Mouse (Mus musculus): ENCODE data around the gene Ppp1r14a. TPM values are rescaled to one million over a fixed set of nuclear protein-coding genes. Genes with fewer than 3 reads are reported as not detected.

The Ppp1r14a gene
- total RNA-seq, 2 experiments from 2014 or later, result 2.0 to 3.2 TPM

DNA sequence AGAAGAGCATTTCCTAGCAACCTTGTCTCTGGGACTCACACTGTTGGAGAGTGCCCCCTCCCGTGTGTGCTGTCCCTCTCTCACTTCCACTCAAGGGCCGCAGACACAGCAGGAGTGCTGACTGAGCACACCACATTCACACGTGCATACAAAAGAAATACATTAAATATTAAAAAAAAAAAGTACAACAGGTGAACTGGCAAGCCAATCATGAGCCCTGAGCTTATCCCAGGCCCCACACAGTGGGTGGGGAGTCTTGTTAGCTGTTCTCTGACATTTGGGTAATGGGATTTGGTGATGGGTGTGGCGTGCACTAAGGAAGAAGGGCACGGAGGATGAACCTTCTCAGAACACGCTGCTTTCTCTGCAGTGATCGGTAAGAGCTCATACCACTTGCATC, 13.5 kb downstream of the Ppp1r14a start:
- DNase-seq (ENCODE audit: low spot score in 2 of 2), result no peak

DNA sequence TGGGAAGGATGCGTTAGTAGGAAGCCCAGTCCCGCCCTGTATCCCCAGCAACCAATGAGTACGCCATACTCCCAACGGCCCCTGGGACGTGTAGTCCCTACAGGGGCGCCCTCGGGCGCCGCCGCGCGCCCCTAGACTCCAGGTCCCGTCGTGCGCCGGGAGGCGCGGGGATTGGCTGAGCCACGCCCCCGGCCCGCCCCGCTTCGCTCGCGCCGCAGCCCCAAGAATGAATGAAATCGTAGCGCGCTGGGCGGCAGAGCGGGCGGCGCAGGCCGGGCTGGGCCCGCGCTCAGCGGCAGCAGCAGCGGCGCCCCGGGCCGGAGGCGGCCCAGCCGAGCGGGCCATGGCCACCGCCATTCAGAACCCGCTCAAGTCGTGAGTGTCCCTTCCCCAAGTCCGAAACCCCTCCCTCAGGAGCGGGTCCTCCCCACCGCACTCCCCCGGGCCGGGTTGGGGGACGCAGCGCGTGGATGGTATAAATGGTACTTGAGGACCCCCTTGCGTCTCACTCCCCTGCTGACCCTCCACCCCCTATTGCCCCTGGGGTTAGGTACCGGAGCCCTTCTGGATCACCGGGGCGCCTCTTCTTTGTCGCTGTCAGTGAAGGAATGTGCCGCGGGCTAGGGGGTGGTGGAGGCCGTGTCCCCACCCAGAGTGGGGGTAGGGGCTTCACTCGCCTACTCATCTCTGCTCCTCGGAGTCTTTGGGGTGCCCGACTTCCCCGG, 14.8 kb downstream of the Ppp1r14a start, which contains the start of gene Dpf1:
Gene Dpf1, plus strand, starts transcription at position 214 of the 725 bp plus-strand sequence.
- DNase-seq (ENCODE audit: low spot score in 2 of 2), result peak; percentile 86 to 92

GRCm38 (mm10) chr7:29304463-29305262, 15.6 kb downstream of the Ppp1r14a start:
- peak; percentile 32 to 54 for DNase-seq (ENCODE audit: low spot score in 2 of 2)

DNA sequence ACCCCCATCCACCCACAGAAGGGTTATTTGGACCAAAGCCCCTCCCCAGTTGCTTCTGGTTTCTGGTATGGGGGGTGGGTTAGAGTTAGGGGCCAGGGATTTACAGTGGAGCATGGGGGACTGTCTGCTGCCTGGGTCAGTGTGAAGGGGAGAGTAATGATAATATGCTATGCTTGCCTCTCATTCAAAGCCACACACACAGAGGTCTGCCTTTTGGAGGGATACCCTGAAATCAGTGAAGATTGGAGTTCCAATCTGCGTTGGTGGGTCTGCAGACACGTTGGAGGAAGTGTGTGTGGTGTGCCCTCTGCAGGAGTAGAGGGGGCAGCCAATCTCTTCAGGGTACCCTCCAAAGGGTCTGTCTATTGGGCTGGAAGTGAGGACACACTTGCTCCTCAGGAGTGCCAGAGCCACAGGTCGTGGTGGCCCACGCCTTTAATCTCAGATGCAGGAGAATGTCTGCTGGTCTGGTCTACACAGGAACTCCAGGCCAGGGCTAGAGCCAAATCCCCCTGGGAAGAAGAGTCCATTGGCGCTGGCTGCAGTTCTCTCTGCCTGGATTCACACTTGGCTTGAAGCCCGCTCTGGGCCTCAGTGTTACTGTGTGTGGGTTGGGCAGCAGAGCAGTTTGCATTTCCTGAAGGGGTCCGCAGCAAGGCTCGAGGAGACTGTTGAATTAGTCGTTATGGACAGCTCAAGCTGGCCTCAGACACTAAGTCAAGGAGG, 16.3 kb downstream of the Ppp1r14a start:
- DNase-seq (ENCODE audit: low spot score in 2 of 2), result peak; percentile 30 to 49

- no peak for DNase-seq (ENCODE audit: low spot score in 2 of 2)
Measured at GRCm38 (mm10) chr7:29306108-29306507, 17.0 kb downstream of the Ppp1r14a start.

- DNase-seq (ENCODE audit: low spot score in 2 of 2), result peak; percentile 46 to 68
Measured at GRCm38 (mm10) chr7:29306619-29307018, 17.5 kb downstream of the Ppp1r14a start.

DNA sequence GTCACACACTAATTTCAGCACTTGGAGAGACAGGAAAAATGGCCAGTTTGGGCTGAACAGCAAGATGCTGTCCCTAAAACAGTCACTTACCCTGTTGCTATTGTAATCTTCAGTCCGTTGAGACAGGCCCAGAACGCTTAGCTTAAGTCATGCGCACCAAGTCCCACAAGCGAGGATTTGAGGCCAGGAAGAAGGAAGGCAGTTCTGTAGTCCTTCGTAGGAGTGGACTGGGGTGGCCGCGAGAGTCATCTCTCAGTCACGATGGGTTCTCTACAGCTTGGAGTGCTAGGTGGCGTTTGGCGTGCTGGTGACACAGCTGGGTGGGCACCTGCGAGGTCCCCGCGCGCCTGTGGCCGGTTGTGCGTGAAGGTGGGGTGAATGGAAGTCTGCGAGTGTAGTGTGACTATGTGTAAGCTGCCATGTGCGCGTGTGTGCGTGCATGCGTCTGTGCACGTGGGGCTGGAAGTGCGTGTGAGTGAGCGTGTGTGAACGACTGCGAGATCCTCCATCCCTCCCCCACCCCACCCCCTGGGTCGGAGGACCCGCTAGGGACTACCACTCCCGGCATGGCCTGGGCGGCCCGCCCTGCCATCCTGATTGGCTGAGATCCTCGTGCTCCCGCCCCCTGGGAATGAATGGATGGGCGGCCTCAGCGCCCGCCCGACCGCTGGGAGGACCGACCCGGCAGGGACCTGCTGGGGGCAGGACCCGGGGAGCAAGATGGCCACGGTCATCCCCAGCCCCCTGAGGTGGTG, 18.4 kb downstream of the Ppp1r14a start:
- peak; percentile 96 to 98 for DNase-seq (ENCODE audit: low spot score in 2 of 2)

- peak; percentile 65 to 72 for DNase-seq (ENCODE audit: low spot score in 2 of 2)
Measured at GRCm38 (mm10) chr7:29309221-29309721, 20.2 kb downstream of the Ppp1r14a start.

DNA sequence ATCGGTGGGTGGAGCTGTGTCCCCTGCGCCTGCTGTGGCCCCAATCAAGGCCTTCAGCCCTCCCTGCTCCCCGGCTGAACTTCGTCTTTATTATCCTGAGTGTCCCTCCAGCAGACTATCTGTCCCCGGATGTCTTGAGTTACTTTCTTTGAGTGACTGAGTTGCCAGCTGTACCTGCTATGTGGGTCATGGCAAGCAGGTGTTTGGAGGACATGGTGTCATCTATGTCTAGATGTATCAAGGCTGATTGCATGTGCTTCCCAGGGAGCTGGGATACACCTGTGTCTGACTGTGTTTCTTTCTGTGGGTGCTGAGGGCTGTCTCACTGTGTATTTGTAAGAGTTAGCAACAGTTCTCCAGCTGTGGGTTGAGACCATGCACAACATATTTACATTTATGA, 20.6 kb downstream of the Ppp1r14a start:
- no peak for DNase-seq (ENCODE audit: low spot score in 2 of 2)

- peak; percentile 42 to 50 for DNase-seq (ENCODE audit: low spot score in 2 of 2)
Measured at GRCm38 (mm10) chr7:29313051-29313450, 23.9 kb downstream of the Ppp1r14a start.

DNA sequence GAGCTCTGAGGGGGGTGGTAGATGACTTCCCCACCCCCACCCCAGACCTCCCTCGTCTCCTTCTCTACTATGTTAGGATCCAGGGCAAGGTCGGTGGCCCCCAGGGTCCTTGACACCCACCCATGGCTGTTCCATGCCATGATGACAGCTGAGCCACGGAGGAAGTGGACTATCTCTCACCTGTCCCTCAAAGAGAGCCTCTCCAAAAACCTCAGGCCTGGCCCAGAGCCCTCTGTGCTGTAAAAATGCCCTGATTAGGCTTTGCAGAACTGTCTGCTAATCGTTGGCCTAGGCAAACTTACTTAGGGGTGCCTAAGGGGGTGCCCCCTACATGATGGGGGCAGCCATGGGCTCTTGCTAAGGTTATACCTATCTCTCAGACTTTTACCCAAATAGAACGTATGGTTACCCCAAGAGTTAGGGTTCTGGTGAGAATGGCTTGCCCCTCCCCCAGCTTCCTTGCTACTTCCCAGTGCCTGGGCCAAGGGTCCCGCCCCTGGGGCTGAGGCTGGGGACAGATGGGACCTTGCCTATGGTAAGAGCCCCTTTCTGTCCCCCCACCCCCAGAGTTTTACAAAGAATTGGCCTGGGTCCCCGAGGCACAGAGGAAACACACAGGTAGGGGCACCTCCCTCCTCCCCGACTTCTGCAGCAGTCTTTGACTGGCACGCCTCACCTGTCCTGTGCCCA, 24.6 kb downstream of the Ppp1r14a start:
- DNase-seq (ENCODE audit: low spot score in 2 of 2), result no peak

- peak; percentile 62 to 69 for DNase-seq (ENCODE audit: low spot score in 2 of 2)
Measured at GRCm38 (mm10) chr7:29314844-29315628, 25.9 kb downstream of the Ppp1r14a start.

- peak; percentile 34 to 52 for DNase-seq (ENCODE audit: low spot score in 2 of 2)
Measured at GRCm38 (mm10) chr7:29316137-29316734, 27.1 kb downstream of the Ppp1r14a start.

DNA sequence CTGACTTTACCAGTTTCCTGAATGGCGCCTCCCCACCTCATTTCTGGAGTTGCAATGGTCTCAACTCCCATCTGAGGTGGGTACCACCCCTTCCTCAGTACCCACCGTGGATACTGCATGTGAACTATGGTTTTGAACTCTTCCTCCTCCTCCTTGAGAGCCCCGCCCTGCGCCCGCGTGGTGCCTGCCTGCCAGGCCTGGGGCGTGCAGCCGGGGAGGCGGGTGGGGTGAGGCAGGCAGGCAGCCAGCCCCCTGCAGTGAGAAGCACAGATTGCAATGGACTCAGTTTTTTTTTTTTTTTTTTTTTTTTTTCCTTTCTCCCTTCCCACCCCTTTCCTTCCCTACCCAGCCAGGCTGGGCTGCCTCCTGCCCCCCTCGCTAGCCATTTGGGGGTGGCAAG, 27.9 kb downstream of the Ppp1r14a start:
- DNase-seq (ENCODE audit: low spot score in 2 of 2), result peak; percentile 75 to 78

GRCm38 (mm10) chr7:29317558-29317957, 28.4 kb downstream of the Ppp1r14a start:
- peak; percentile 69 to 71 for DNase-seq (ENCODE audit: low spot score in 2 of 2)

DNA sequence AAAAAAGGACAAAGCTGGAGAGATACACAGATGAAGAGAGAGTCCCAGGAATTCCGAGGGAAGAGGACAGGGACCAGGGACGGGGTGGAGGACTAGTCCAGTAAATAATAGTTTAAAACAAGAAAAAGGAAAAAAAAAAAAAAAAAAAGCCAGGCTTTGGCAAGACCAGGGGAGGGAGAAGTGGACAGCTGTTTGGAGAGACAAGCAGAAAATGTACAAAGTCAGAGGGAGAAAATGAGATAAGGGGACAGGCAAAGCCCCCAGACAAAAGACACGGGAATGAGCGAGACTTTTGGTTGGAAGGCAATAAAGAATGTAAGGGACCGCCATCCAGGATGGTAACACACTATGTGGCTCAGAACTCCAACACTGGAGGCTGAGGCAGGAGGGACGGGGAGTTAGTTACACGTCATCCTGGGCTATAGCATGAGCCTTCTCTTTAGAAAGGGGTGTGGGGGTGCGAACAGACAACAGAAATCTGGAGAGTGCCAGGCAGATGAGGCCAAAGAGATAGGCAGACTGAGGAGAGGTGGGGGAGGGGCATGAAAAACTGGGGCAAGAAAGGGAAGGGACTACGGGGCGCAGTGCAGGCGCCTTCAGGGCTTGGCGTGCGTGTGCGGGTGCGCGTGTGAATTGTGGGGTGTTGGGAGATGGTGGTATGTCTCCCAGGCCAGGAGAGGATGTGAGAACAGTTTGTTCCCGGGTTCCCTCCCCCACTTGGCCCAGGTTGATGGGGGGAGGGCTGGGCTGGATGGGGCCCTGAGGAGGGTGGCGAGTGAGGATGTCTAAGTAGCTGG, 29.2 kb downstream of the Ppp1r14a start:
- peak; percentile 65 to 68 for DNase-seq (ENCODE audit: low spot score in 2 of 2)

GRCm38 (mm10) chr7:29319337-29320307, 30.5 kb downstream of the Ppp1r14a start:
- DNase-seq (ENCODE audit: low spot score in 2 of 2), result peak in 1 of 2 experiments; percentile 47

Measured in layer of hippocampus, postnatal 10 days (tissue).